Mouse (Mus musculus) embryo, embryonic 11.5 days (tissue): ENCODE measurements at regions not wholly inside any gene's neighbourhood (a gene's known extent, or its start where the extent isn't known, plus 50 kb on each side); places are given as distances from the start of the nearest gene placed in this dataset.

ENCODE experiments used
- DNase-seq: peaks from one replicate; pipeline ENCODE4 v3.0.0-alpha.2; 2012; ENCODE audit warnings: low read depth, low spot score

DNA sequence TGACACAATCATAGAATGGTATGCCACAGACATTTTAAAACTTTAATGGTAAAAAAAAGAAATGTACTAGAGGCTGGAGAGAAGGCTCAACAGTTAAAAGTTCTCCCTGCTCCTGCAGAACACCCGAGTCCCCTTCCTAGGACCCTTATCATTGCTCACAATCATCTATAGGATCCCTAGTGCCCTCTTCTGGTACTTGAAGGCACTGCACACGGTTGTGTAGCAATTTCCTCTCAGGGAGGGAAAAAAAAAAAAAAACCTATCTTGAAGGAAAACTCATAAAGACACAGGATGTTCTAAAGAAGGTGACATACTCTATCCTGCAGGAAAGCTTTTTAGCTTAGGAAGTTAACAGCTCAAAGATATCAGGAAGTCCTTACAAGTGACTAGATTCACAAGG lies 154.4 kb upstream of the Lmcd1 start:
- DNase-seq: no peak

DNA sequence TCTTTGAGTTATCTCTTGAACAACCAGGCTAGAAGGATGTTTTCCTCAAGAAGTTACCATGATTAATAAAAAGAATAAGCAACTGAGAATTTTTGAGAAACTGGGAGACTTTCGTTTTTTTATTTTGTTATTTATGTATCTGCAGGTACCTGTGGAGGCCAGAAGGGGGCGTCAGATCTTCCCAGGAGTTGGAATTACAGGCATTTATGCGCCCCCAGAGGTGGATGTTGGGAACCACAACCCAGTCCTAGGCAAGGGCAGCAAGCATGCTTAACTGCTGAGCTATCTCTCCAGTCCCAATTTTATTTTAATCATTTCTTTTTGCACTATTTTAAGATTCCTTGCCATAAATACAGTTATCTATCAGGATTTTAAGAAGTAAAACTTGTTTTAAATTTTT lies 140.0 kb upstream of the Lmcd1 start:
- peak; percentile 16 for DNase-seq

DNA sequence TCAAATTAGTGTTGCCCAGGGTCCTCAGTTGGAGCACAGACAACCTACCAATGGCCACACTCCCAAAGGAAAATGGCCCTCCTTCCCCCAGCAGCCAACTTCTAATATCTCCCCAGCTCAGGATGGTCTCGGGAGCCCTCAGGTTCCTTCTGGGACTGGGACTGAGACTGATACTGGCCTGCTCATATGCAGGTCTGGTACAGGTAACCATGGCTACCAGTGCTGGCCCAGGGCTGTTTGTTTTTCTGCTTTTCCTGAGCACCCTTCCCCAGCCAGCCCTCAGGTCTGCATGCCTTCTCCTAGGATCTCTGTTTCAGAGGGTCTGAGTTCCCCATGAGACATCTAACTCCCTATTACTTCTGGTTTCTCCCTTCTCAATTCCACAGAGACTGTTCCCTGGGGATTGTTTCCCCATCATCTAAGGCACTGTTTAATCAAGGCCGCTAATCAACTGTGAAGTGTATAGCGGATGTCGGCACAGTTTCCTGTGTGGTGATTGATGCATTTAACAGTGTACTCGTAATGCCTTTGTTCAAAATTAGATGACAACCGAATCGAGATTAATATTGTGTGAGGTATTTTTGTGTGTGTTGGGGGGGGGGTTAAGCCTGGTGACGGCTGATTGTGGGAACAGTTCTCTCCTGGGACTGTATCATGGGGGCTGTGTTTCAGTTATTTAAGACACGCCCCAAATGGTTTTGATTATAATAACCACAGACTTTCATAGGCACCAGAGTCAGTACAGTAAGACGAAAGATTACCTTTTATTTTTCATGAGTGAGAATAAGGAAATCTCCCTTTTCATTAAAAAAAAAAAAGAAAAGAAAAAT lies 120.8 kb upstream of the Lmcd1 start:
- no peak for DNase-seq

DNA sequence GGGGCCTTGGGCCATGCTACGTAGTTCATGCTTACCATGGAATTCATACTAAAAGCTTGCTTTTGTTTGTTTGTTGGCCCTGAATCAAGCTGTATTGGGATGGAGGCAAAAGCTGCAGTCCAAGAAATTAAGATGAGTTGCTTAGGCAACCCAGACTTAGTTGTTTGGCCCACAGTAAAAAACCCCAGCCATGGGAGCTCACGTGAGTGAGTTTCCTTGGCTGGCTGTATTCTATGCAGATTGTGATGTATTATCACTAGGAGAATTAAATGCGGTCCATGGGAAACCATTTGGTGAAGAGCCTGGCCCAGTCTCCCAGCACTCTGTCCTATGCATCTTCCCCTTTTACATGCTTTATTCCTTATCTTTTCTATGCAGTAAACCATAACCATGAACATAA lies 106.1 kb upstream of the Lmcd1 start:
- no peak for DNase-seq

DNA sequence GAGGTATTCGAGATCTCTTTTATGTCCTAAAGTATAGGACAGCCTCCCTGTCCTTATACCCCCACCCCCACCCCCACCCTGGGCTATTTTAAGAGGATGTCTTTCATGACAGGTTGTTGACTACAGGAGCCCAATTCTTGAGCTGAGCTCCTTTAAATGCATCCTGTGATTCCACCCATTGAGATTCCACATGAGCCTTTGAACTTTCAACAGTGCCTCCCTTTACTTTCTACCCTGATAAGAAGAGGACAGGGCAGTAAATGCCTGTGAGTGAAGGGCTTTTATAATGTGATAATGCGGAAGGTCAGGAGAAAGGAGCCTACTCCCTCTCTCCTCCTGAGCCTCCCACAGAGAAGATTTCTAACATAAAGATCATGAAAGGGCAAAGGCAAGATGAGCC lies 97.2 kb upstream of the Lmcd1 start:
- no peak for DNase-seq

DNA sequence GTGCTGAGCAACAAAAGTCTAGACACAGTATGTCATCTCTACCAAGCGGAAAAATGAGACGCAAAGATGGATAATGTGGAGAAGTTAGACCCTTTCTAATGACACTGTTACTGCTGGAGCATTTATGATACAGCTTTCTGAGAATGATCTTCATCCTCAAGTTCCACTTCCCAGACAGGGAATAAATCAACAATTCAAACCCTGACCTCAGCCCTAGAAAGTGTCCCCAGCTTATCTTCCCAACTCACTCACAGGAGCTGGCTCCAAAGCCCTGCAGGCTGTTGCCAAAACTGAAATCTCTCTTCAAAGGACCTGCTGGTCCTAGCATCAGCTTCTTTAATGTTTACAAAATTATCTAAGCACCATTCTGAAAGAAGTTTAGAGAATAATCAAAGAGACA lies 85.9 kb upstream of the Lmcd1 start:
- no peak for DNase-seq

DNA sequence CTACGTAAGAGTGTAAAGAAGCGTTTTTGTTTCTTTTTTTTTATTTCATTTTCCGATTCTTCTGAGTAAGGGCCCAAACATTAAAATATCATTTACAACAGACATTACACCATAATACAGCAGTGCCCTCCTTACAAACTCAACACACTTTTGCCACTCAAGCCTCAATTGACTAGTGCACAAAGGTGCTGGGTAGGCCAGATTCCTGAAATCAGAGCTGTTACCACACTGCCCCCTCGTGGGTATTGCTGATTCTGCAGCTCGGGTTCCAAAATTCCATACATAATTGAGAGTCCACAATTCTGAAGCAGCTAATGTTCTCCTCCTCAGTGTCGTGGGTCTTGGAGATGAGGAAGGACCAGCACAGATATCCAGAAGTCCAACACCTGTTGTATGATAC lies 82.5 kb upstream of the Lmcd1 start:
- peak; percentile 57 for DNase-seq

DNA sequence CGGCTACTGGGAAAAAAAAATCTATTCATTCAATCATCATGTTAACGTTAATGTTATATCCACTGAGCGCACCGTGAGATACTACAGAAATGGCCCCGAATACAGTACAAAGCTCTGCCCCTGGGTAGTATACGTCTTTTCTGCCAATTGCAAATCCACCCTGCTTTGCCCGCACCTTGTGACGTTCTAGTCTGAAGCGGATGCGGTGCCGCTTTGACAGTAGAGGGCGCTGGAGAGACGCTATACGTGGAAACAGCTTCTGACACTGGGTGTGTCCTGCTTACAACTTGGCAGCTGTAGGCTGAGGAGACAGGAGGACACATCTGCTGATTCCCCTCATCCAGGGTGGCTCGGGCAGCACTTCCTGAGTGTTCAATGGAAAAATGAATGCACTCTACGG lies 76.1 kb upstream of the Lmcd1 start:
- peak; percentile 57 for DNase-seq

DNA sequence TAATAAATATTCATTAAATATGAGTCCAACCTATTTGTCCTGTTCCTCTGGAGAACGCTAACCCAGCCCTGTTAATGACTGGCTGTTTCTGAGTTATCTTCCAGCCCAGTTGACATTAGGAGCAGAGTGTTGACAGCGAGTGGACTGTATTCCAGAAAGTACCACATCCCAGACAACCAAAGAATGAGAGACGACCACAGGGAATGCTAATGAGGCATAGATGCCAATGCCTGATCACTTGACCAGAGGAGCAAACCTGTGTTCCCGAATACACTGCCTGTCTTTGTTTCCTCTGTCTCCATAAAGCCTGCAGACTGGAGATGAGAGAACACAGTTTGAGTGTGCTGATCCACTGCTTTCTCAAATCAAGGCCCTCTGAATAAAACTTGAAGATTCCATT lies 74.3 kb upstream of the Lmcd1 start:
- DNase-seq: no peak

DNA sequence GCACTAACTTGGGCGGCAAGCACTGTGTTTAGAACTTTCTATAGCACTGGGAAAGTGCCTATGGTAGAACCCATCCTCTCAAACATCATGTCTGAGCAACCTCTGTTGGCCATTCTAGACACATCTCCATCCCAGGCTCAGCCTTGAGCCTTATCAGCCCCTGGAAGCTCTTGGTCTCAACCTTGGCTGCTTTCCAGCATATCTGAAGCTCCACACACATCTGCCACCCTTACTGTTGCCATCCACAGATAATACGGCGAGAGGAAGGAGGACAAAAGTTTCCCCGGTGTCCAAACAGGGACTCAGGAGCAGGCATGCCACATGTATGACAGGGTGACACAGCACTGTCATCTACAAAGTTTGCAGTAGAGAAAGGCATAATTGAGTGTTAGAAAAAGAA lies 71.4 kb upstream of the Lmcd1 start:
- no peak for DNase-seq

DNA sequence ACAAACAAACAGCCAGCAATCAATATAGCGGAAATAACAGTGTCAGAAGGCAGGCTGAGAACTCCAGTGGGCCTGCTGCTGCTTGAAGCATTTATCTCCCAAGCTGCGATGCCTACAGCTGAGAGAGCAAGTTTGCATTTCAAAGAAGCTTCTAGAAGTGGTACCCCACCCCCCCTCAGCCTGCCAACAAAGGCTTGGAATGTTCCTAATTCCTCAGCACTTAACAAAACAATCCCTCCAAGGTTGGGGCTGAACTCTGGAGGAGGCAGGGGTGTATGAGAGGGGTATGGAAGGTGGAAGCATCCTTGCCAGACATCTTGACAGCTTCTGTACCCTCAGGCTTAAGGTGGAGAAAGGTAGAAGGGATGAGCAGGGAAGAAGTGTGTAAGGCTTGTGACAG lies 70.2 kb upstream of the Lmcd1 start:
- DNase-seq: no peak

DNA sequence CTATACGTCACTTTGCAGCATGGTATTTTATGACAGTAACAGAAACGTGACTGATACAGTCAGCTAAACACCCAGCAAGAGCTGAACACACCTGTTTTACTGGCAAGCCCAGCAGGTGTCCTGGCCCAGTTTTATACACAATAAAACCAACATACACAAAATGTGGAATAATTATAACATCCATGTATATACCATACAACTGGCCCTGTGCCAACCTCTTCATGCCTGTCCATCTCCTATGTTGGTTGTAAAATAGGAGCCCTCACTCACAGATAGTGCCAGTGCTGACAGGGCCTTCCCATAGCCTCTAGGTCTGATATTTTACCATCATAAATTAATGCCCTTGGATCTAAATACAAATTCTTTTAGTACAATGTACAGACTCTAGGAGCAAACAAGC lies 68.6 kb upstream of the Lmcd1 start:
- DNase-seq: no peak

DNA sequence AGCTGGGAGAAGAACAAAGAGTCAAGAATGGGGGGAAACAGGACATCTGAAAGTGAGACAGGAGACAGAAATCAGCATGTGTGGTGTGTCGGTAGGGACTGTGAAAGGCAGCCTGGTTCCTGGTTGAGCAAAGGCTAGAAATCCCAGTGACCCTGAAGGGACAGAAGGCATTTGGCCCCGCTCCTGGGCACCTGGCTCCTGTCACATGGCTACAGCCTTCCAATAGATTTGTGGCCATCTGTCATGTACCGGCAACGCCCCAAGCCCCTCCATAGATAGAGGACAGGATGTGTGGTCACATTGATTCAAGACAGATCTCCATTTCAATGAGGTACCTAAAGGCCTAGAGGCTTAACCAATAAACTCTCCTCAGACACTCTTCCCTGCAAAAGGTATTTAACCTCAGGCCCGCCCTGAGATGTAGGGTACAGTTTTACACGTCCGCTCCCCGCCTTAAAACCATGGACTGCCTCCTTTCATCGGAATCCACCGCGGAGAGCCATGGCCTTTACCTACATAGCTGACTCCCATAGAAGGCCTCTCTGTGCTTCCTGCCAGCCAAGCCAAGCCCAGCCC lies 68.0 kb upstream of the Lmcd1 start:
- no peak for DNase-seq

DNA sequence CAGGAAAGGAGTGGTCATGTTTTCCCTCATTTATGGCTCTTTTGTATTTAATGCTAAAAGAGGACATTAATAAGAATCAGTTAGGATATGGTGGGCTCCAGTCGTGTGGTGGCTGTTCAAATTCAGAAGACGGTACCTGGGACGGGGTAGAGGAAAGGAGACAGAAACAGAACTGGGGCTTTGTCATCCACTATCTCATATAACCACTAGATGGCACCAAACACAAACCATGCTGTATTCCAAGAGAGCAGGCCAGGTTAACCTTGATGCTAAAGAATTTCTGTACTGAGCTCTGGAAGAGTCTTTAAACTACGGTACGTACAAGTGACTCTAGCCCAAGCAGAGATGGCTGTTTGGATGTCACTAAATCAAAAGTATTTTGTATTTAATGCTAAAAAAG lies 66.3 kb upstream of the Lmcd1 start:
- DNase-seq: peak; percentile 53

DNA sequence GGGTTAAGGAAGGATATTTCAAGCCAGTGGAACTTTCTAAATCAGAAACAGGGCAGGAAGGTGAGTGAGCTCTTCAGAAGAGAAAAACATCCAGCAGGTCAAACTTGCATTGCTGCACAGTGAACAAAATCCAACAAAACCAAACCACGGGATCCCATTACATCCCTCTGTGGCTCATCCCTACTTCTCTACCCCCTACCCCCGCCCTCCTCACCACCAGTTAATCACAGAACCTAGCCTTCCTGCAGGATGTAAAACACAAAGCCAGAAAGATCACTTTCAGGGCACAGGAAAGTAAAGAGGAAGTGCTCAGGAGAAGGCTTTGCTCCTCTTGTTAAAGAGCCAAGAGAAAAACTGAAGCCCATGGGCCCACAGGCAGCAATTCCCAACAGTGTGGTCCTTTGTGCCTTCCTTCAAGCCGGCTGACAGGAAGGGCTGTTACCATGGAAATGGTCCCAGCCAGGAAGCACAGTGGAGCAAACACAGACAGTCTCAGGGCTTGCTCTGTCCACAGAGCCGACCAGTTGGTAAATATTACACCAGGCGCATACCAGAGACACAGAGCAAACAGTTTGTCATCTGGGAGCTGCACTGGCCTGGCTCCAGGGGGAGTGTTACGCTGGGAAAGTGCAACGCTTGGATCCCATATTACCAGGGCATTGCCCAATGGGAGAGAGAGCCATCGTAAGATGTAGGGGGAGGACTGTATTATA lies 63.2 kb upstream of the Lmcd1 start:
- DNase-seq: peak; percentile 46

DNA sequence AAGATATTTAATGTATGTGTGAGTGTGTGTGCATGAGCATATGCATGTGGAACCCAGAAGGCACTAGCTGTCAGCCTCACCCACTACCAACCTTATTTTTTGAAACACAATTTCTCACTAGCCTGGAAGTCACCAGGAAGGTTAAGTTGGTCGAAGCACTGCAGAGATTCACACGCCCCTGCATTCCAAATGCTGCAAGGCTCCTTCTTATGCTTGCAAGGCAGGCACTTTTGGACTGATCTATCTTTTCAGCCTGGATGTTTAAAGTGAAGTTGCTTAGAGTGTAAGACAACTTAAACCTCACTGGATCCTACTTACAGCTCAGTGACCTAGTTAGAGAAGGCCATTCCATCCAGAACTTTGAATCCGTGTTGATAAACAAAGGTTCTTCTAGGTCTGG lies 56.7 kb upstream of the Lmcd1 start:
- DNase-seq: no peak

DNA sequence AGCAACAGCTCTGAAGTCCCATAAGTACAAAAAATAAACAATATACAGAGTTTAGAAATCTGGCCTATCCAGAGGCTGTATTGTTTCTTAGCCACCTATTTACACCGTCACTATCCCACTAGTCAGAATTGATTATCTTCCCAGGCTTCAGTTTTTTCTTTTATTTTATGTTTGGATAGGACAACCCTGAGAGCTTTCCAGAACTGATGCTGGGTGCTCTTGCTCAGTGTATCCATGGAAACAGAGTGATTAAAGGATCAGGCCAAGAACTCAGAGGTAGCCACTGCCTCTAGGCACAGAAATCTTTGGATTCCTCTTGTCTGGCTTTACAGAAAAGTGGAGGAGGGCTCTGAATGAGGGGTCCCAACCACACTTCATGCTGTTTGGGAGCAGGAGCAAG lies 55.3 kb upstream of the Lmcd1 start:
- DNase-seq: no peak

DNA sequence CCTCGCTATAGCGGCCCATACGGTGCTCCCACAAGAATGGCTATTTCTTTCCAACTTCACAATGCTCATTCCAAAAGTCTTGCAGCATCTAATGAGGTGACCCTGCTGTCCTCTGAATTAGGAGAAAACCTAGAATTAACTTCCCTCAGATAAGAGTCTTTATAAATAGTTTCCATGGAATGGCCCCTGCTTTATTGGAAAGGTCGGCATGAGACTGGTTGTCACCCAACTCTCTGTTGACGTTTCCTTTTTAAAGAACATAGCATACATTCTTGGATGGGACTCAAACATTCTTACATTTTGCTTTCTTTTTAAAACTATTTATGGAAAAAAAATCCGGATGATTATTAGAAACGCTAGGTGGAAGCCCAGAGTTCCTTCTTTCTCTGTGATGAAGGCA lies 53.9 kb upstream of the Lmcd1 start:
- no peak for DNase-seq

DNA sequence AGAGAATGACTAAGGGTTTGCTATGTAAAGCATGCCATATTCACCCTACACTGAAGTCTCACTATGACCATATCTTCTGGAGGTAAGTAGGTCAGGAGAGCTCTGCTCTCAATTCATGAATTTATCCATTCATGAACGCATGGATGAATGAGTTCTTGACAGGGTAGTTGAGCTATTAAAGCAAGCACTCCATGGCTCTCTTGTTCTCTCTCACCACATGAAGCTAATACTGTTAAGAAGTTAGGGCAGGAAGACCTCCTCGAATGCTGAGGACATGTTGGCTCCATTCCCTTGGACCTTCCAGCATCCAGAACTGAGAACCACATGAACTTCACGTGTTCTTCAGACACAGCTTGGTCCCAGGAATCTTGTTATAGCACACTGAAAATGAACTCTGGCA lies 53.4 kb upstream of the Lmcd1 start:
- DNase-seq: no peak

DNA sequence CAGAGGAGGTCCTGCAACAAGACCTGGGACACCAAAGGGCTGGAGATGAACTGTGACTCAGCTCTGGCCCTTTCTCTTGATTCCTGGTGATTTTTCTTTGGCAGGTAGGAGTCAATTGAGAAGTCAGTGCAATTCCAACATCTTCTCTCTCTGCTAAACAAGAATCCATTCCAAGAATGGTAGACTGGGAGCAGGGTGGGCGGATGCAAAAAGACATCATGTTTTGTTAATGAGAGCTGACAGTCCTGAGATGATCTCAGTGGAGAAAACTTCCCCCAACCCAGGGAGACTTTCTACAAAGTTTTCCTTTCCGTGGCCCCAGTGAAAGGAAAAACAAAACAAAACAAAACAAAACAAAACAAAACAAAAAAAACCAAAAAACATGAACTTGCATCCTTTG lies 52.2 kb upstream of the Lmcd1 start:
- DNase-seq: no peak

DNA sequence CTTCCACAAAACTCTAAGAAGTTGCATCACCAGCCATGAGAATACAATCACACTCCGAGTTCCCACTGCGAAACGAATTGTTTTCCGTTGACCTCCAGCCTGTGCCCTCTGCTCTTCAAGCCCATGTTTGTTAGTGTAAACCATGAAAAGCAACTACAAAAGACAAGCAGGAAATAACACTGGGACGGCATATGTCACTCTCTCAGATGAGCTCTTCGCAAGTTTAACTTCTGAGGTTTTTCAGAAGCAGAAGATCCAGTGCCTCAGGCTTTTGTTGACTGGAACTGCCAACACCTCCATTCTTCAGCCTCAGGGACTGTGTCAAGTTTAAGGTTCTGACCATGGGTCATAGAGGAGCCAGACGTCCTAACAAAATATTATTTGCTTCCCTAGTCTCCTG lies 50.2 kb upstream of the Lmcd1 start:
- DNase-seq: no peak
